Mouse (Mus musculus) retina, embryonic 14.5 days (tissue): ENCODE results near the gene Tespa1.
"Not testable (repeated sequence)": the region's sequence is repeated elsewhere in the genome, so short reads cannot be mapped to it uniquely, and the experiment has no call there.

Experiments
- DNase-seq: peaks from one replicate; pipeline ENCODE4 v3.0.0-alpha.2; 2015; ENCODE audit warnings: low spot score

The Tespa1 gene

GRCm38 (mm10) chr10:130363438-130364164 lies 40.9 kb downstream of the Tespa1 start:
- DNase-seq = peak; percentile 73

DNA sequence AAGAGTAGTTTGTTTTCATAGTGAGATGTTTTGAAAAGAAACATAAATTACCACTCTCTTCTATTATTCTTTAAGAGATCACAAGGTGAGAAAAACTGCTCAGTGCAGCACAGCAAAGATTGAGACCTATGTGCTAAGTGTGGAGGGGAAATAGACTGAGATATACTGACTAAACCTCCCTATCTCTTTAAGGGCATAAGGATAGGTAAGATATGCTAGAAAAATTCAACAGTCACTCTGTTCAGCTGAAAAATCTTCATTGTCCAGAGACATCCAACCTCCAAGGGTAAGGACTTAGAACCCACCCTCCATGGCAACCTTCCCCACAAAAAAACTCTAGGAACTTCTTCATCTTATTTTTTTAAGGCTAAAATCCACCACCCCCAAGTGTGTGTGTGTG lies 42.1 kb downstream of the Tespa1 start:
- no peak for DNase-seq

- DNase-seq = no peak
Observed at GRCm38 (mm10) chr10:130368384-130368783, 45.7 kb downstream of the Tespa1 start.

DNA sequence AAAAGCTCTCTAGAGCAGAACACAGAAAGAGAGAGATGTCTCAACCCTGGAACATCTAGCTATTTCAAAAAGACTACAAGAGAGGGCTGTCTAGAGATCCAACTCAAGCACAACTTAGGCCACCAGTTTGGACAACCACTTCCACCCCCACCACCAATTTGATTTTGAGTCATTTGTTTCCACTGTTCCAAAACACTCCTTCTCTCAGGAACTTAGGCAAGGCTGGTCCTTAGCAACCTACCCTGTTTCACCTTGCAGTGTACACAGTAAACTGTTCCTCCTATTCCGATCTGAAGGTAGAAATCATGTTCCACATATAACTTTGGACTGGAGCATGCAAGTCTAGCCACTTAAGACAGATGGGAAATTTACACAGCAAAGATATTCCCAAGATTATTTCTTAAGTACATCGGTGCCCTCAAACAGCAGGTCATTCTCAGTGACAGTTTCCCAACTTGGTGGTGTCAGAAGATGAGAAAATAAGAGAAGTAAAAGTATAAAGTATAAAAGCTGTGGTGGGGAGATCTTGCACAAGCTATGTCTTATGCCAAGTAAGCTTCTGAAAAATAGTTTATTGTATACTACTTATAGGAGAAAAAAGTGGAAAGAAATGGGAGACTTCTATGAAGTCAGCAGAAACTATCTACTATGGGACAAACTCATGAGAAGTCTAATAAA lies 47.5 kb downstream of the Tespa1 start:
- no peak for DNase-seq

DNA sequence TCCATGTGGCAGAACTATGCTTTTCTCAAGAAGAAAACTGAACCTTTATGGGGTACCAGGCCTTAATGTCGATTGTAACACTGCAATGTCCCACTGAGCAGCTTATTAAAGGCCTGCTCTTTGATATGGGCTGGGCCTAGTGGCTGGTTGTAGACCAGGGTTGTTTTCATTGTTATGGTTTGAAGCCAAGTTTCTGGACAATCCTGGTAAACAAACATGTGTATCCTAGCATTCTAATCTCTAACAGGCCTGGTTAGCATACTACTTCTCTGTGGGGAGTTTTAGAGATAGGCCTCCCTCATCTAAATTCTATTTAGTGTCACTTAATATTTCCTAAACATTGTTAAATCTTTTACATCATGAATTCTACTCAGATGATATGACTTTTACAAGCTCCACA lies 49.0 kb downstream of the Tespa1 start:
- DNase-seq = no peak

DNA sequence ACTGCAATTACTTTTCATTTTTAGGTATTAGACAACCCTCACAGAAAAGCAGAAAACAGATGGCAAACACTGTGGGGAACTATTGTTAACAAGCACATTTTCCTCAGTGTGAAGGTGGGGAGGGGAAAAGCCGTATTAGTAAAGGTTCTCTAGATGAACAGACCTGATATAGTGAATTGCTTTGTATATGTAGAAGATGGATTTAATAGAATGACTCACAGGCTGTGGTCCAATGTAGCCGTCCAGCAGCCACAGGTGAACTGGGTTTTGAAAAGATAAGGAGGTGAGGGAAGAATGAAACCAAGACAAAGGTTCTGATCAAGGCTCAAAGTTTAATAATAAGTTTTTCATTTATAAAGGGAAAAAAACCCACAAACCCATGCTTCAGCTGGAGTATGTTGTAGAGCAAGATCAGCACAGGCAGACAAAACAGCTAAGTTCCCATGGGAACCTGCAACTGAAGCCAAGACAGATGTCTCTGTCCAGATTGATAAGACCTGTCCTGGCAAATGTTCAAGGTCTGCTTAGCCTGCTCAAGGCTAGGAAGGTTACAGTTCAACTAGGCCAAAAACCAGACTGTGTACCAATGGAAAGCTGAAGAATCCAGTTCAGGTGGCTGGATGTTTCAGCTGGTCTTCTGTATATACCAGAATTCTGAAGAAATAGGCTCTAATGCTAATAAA lies 50.0 kb downstream of the Tespa1 start:
- no peak for DNase-seq

DNA sequence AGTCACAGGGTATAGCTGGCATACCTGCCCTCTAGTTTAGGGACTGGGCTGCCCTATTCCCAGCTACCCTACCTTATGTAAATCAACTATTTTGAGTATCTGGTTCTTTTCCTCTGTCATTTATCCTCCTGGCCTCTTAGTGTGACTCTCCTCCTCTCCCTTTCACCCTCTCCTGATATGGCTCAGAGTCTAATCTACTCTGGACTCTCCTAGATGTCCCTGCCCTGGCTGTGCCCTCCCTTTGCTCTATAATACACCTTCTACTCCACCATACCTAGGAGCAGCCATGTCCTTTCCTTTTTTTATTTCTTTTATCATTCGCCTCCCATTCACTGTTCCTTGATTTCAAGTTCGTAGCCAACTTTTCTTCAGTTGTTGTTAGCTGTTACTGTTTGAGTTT lies 52.5 kb downstream of the Tespa1 start:
- no peak for DNase-seq

DNA sequence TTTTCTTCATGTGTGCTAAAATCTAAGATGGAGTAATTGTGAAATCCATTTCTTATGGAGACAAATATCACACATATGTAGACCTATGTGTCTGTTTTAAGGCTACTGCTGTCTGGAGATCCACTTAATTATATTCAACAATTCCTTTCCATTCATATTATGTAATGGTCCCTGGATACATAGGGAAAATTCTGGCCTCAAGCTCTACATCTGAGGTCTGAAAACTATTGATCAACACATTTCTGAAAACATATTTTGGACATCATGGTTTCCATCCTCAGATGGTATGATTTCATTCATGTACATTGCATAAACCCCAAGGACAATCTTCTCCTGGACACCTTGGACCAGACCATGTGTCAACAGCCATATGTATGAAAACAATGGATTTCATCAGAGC lies 71.6 kb downstream of the Tespa1 start, which contains the start of gene Vmn2r84:
Gene Vmn2r84 (minus strand): TSS at position 101 of the 400 bp plus-strand sequence.
- no peak for DNase-seq

GRCm38 (mm10) chr10:130412167-130412698 lies 89.6 kb downstream of the Tespa1 start:
- DNase-seq = not testable (repeated sequence)
